Mouse (Mus musculus) hindbrain, embryonic 16.5 days (tissue): ENCODE results near the gene Exoc4. TPM values are rescaled to one million over a fixed set of nuclear protein-coding genes. Genes with fewer than 3 reads are reported as not detected.

Experiments used
- ATAC-seq: fragments of 200-750 bp; cut with Nextera tagmentation; 2 replicates; pipeline ENCODE4 v1.8.0; 2017; ENCODE audit warnings: moderate TSS enrichment, moderate library complexity
- H3K27ac ChIP-seq: fragments of 300-500 bp; sonication (generic); 2 replicates; pipeline ENCODE4 v1.5.1; 2014; ENCODE audit warnings: low read depth, mild to moderate bottlenecking, control low read depth, low read length, moderate library complexity
- H3K27me3 ChIP-seq: fragments of 300-500 bp; sonication (generic); replicated peaks from 2 replicates; pipeline ENCODE4 v1.6.1; 2014; ENCODE audit warnings: low read length; ENCODE audit not compliant: control insufficient read depth, insufficient read depth
- H3K36me3 ChIP-seq: fragments of 300-500 bp; sonication (generic); 2 replicates; pipeline ENCODE4 v1.6.1; 2014; ENCODE audit warnings: mild to moderate bottlenecking, low read length, moderate library complexity, mixed read lengths; ENCODE audit not compliant: control insufficient read depth, insufficient read depth
- H3K4me1 ChIP-seq: fragments of 300-500 bp; sonication (generic); 2 replicates; pipeline ENCODE4 v1.6.1; 2014; ENCODE audit warnings: low read depth, low read length; ENCODE audit not compliant: control insufficient read depth, insufficient read depth
- H3K4me2 ChIP-seq: fragments of 300-500 bp; sonication (generic); 2 replicates; pipeline ENCODE4 v1.6.1; 2014; ENCODE audit warnings: mild to moderate bottlenecking, low read length, control low read depth, moderate library complexity
- H3K4me3 ChIP-seq: fragments of 300-500 bp; sonication (generic); 2 replicates; pipeline ENCODE4 v1.5.1; 2014; ENCODE audit warnings: mild to moderate bottlenecking, low read length, control low read depth, moderate library complexity
- H3K9ac ChIP-seq: fragments of 300-500 bp; sonication (generic); 2 replicates; pipeline ENCODE4 v1.6.1; 2014; ENCODE audit warnings: low read depth, mild to moderate bottlenecking, control low read depth, low read length, moderate library complexity
- H3K9me3 ChIP-seq: fragments of 300-500 bp; sonication (generic); 2 replicates; pipeline ENCODE4 v1.6.1; 2014; ENCODE audit warnings: mild to moderate bottlenecking, low read length, moderate library complexity; ENCODE audit not compliant: control insufficient read depth
- WGBS: fragments of 180-500 bp; shearing (Covaris S2); extraction: QIAGEN DNeasy Blood & Tissue Kit; methylation state at CpG from one replicate; pipeline ENCODE4 v1.1.7; 2014; 5-methylcytosine and 5-hydroxymethylcytosine counted together
- polyA plus RNA-seq: library from polyadenylated mRNA; unstranded; fragments of >200 nt; fragmentation: Nextera tagmentation; extraction: Ambion mirVana; gene quantifications from 2 replicates; pipeline ENCODE4 v1.2.1, GENCODE M21; 2015

The Exoc4 gene
- polyA plus RNA-seq, 1 experiment from 2014 or later: 46.0 TPM

- Histone ChIP-seq H3K4me2 (no peak overlapping the region), H3K27ac (no peak overlapping the region), H3K9me3 (no peaks in the 10 kb centered on the region), H3K27me3 (no peaks in the 10 kb centered on the region), H3K9ac (no peak overlapping the region), H3K36me3 (no peaks in the 10 kb centered on the region), H3K4me1 (no peaks in the 10 kb centered on the region), H3K4me3 (no peak overlapping the region)
- 79% methylated on average over 6 of the region's 6 CpGs for WGBS
- ATAC-seq: no peak
Observed at GRCm38 (mm10) chr6:33516798-33517197, 267.9 kb downstream of the Exoc4 start.

GRCm38 (mm10) chr6:33517890-33518410 lies 269.1 kb downstream of the Exoc4 start:
- no peak for ATAC-seq
- WGBS: 45% methylated on average over 5 of the region's 5 CpGs
- H3K9me3 ChIP-seq: no peaks in the 10 kb centered on the region
- H3K4me3 ChIP-seq: no peak overlapping the region
- no peak overlapping the region for H3K9ac ChIP-seq
- no peak overlapping the region for H3K4me2 ChIP-seq
- H3K4me1 ChIP-seq: no peaks in the 10 kb centered on the region
- no peaks in the 10 kb centered on the region for H3K27me3 ChIP-seq
- H3K36me3 ChIP-seq: no peaks in the 10 kb centered on the region
- H3K27ac ChIP-seq: no peak overlapping the region

GRCm38 (mm10) chr6:33525695-33526366 lies 276.9 kb downstream of the Exoc4 start:
- H3K4me2 ChIP-seq: no peak overlapping the region
- H3K4me1 ChIP-seq: no peaks in the 10 kb centered on the region
- WGBS: 64% methylated on average over 7 of the region's 7 CpGs
- no peak overlapping the region for H3K9ac ChIP-seq
- no peaks in the 10 kb centered on the region for H3K9me3 ChIP-seq
- no peaks in the 10 kb centered on the region for H3K27me3 ChIP-seq
- no peak overlapping the region for H3K4me3 ChIP-seq
- peak; percentile 37; the same call in 1 of the 2 replicates for ATAC-seq
- H3K27ac ChIP-seq: no peak overlapping the region
- H3K36me3 ChIP-seq: no peaks in the 10 kb centered on the region

GRCm38 (mm10) chr6:33540356-33540755 lies 291.5 kb downstream of the Exoc4 start:
- H3K9ac ChIP-seq: no peak overlapping the region
- no peaks in the 10 kb centered on the region for H3K36me3 ChIP-seq
- WGBS: 83% methylated on average over 1 of the region's 1 CpGs

GRCm38 (mm10) chr6:33542712-33543111 lies 293.8 kb downstream of the Exoc4 start:
- H3K36me3 ChIP-seq: no peaks in the 10 kb centered on the region
- no peak overlapping the region for H3K4me2 ChIP-seq
- no peaks in the 10 kb centered on the region for H3K27me3 ChIP-seq
- H3K27ac ChIP-seq: no peak overlapping the region
- H3K9ac ChIP-seq: no peak overlapping the region
- WGBS: 76% methylated on average over 6 of the region's 6 CpGs
- ATAC-seq: no peak
- no peak overlapping the region for H3K4me3 ChIP-seq
- no peaks in the 10 kb centered on the region for H3K4me1 ChIP-seq
- no peaks in the 10 kb centered on the region for H3K9me3 ChIP-seq

More at GRCm38 (mm10) chr6:33540356-33540755, 291.5 kb downstream of the Exoc4 start:
- Histone ChIP-seq H3K4me3 (no peak overlapping the region), H3K4me2 (no peak overlapping the region), H3K9me3 (no peaks in the 10 kb centered on the region), H3K27ac (no peak overlapping the region), H3K4me1 (no peaks in the 10 kb centered on the region), H3K27me3 (no peaks in the 10 kb centered on the region)
- no peak for ATAC-seq

- Histone ChIP-seq H3K4me2 (no peak overlapping the region), H3K4me1 (no peaks in the 10 kb centered on the region), H3K27me3 (no peaks in the 10 kb centered on the region), H3K9me3 (no peaks in the 10 kb centered on the region), H3K9ac (no peak overlapping the region), H3K27ac (no peak overlapping the region), H3K36me3 (no peaks in the 10 kb centered on the region), H3K4me3 (no peak overlapping the region)
- no peak for ATAC-seq
- 68% methylated on average over 4 of the region's 4 CpGs for WGBS
Observed at GRCm38 (mm10) chr6:33551934-33552333, 303.0 kb downstream of the Exoc4 start.

GRCm38 (mm10) chr6:33560925-33561324 lies 312.0 kb downstream of the Exoc4 start:
- H3K27ac ChIP-seq: no peak overlapping the region
- no peaks in the 10 kb centered on the region for H3K4me1 ChIP-seq
- no peak overlapping the region for H3K9ac ChIP-seq
- no peaks in the 10 kb centered on the region for H3K27me3 ChIP-seq
- no peak overlapping the region for H3K4me3 ChIP-seq
- no peaks in the 10 kb centered on the region for H3K36me3 ChIP-seq
- 100% methylated on average over 1 of the region's 1 CpGs for WGBS
- no peak for ATAC-seq
- no peaks in the 10 kb centered on the region for H3K9me3 ChIP-seq
- no peak overlapping the region for H3K4me2 ChIP-seq

- Histone ChIP-seq H3K4me3 (no peak overlapping the region), H3K9me3 (no peaks in the 10 kb centered on the region), H3K4me1 (no peaks in the 10 kb centered on the region), H3K9ac (no peak overlapping the region), H3K36me3 (no peaks in the 10 kb centered on the region), H3K27ac (no peak overlapping the region), H3K4me2 (no peak overlapping the region), H3K27me3 (no peaks in the 10 kb centered on the region)
- ATAC-seq: no peak
- WGBS: 93% methylated on average over 2 of the region's 2 CpGs
Observed at GRCm38 (mm10) chr6:33561911-33562310, 313.0 kb downstream of the Exoc4 start.

GRCm38 (mm10) chr6:33575947-33576346 lies 327.1 kb downstream of the Exoc4 start:
- WGBS: 91% methylated on average over 4 of the region's 4 CpGs
- H3K36me3 ChIP-seq: no peaks in the 10 kb centered on the region
- no peak overlapping the region for H3K4me3 ChIP-seq
- H3K27me3 ChIP-seq: no peaks in the 10 kb centered on the region
- H3K4me1 ChIP-seq: no peaks in the 10 kb centered on the region
- ATAC-seq: no peak
- H3K9me3 ChIP-seq: no peaks in the 10 kb centered on the region
- no peak overlapping the region for H3K27ac ChIP-seq
- H3K9ac ChIP-seq: no peak overlapping the region
- no peak overlapping the region for H3K4me2 ChIP-seq
